Mouse (Mus musculus) cerebellum, postnatal 10 days (tissue): ENCODE measurements around the gene Wdr95.

Source experiments
- DNase-seq, 2 experiments: peaks; one replicate each; pipeline ENCODE4 v3.0.0; 2021; ENCODE audit warnings: mixed read lengths in 2 of 2

The Wdr95 gene

GRCm38 (mm10) chr5:149517116-149517515 is 11.4 kb upstream of the Wdr95 start:
- no peak for DNase-seq

- DNase-seq = no peak
These were observed 7.7 kb upstream of the Wdr95 start for GRCm38 (mm10) chr5:149520806-149521205.

GRCm38 (mm10) chr5:149523856-149524241 is 4.6 kb upstream of the Wdr95 start:
- no peak for DNase-seq

- peak; percentile 94 to 96 for DNase-seq
These were observed 4.1 kb upstream of the Wdr95 start for GRCm38 (mm10) chr5:149524242-149524858.

GRCm38 (mm10) chr5:149525055-149525785 is 3.3 kb upstream of the Wdr95 start:
- DNase-seq = peak; percentile 48 to 52

GRCm38 (mm10) chr5:149526467-149526951 is 2.0 kb upstream of the Wdr95 start:
- peak; percentile 68 to 70 for DNase-seq

- DNase-seq = peak; percentile 50 to 54
These were observed 1.2 kb upstream of the Wdr95 start for GRCm38 (mm10) chr5:149527292-149527691.

GRCm38 (mm10) chr5:149533847-149534246 is 5.4 kb downstream of the Wdr95 start:
- no peak for DNase-seq

- no peak for DNase-seq
These were observed 7.5 kb downstream of the Wdr95 start for GRCm38 (mm10) chr5:149536005-149536404.

- DNase-seq = peak; percentile 75 to 80
These were observed 9.5 kb downstream of the Wdr95 start for GRCm38 (mm10) chr5:149537796-149538511.

GRCm38 (mm10) chr5:149538531-149538930 is 10.1 kb downstream of the Wdr95 start:
- peak; percentile 43 to 66 for DNase-seq

- no peak for DNase-seq
These were observed 10.6 kb downstream of the Wdr95 start for GRCm38 (mm10) chr5:149539051-149539450.

GRCm38 (mm10) chr5:149551179-149551578 is 22.7 kb downstream of the Wdr95 start:
- no peak for DNase-seq

GRCm38 (mm10) chr5:149552742-149553141 is 24.3 kb downstream of the Wdr95 start:
- DNase-seq = peak; percentile 26 to 30

GRCm38 (mm10) chr5:149553373-149553772 is 24.9 kb downstream of the Wdr95 start:
- DNase-seq = no peak

GRCm38 (mm10) chr5:149554397-149554796 is 25.9 kb downstream of the Wdr95 start:
- DNase-seq = no peak

- no peak for DNase-seq
These were observed 32.6 kb downstream of the Wdr95 start for GRCm38 (mm10) chr5:149560903-149561588.

- no peak for DNase-seq
These were observed 37.5 kb downstream of the Wdr95 start for GRCm38 (mm10) chr5:149566026-149566425.

- no peak for DNase-seq
These were observed 38.5 kb downstream of the Wdr95 start for GRCm38 (mm10) chr5:149566957-149567356.

GRCm38 (mm10) chr5:149568993-149569392 is 40.5 kb downstream of the Wdr95 start:
- no peak for DNase-seq

GRCm38 (mm10) chr5:149576977-149577376 is 48.5 kb downstream of the Wdr95 start:
- DNase-seq = peak; percentile 32 to 39

GRCm38 (mm10) chr5:149577449-149577848 is 49.0 kb downstream of the Wdr95 start:
- no peak for DNase-seq
